Mouse (Mus musculus) intestine, embryonic 14.5 days (tissue): ENCODE measurements around the gene Patj. TPM values are rescaled to one million over a fixed set of nuclear protein-coding genes. Genes with fewer than 3 reads are reported as not detected.

ENCODE experiments used
- ATAC-seq: fragments of 200-750 bp; cut with Nextera tagmentation; replicated peaks from 2 replicates; pipeline ENCODE4 v1.8.0; 2017; ENCODE audit warnings: low read depth, moderate number of reproducible peaks, moderate TSS enrichment, moderate library complexity; ENCODE audit not compliant: low FRiP score, low TSS enrichment
- DNase-seq: peaks from one replicate; pipeline ENCODE4 v3.0.0-alpha.2; 2018; ENCODE audit warnings: low spot score
- H3K27ac ChIP-seq: fragments of 300-500 bp; sonication (generic); 2 replicates; pipeline ENCODE4 v1.5.1; 2014; ENCODE audit warnings: low read depth, mild to moderate bottlenecking, control low read depth
- H3K27me3 ChIP-seq: fragments of 300-500 bp; sonication (generic); replicated peaks from 2 replicates; pipeline ENCODE4 v1.6.1; 2014; ENCODE audit warnings: low read length, control low read depth; ENCODE audit not compliant: control insufficient read depth, insufficient read depth
- H3K36me3 ChIP-seq: fragments of 300-500 bp; sonication (generic); 2 replicates; pipeline ENCODE4 v1.6.1; 2014; ENCODE audit warnings: low read length, control low read depth; ENCODE audit not compliant: control insufficient read depth, insufficient read depth
- H3K4me1 ChIP-seq: fragments of 300-500 bp; sonication (generic); replicated peaks from 2 replicates; pipeline ENCODE4 v1.6.1; 2014; ENCODE audit warnings: low read length, control low read depth, mixed read lengths; ENCODE audit not compliant: control insufficient read depth, insufficient read depth
- H3K4me2 ChIP-seq: fragments of 300-500 bp; sonication (generic); 2 replicates; pipeline ENCODE4 v1.6.1; 2014; ENCODE audit warnings: low read length
- H3K4me3 ChIP-seq: fragments of 300-500 bp; sonication (generic); 2 replicates; pipeline ENCODE4 v1.5.1; 2014; ENCODE audit warnings: low read depth, low read length, control low read depth, mixed read lengths
- H3K9ac ChIP-seq: fragments of 300-500 bp; sonication (generic); 2 replicates; pipeline ENCODE4 v1.6.1; 2014; ENCODE audit warnings: mild to moderate bottlenecking, low read length
- H3K9me3 ChIP-seq: fragments of 300-500 bp; sonication (generic); 2 replicates; pipeline ENCODE4 v1.6.1; 2016; ENCODE audit warnings: low read length, control low read depth; ENCODE audit not compliant: control insufficient read depth
- WGBS: fragments of 180-500 bp; shearing (Covaris S2); extraction: QIAGEN DNeasy Blood & Tissue Kit; methylation state at CpG from one replicate; pipeline ENCODE4 v1.1.7; 2014; 5-methylcytosine and 5-hydroxymethylcytosine counted together
- polyA plus RNA-seq: library from polyadenylated mRNA; unstranded; fragments of >200 nt; fragmentation: Nextera tagmentation; extraction: Ambion mirVana; gene quantifications from 2 replicates; pipeline ENCODE4 v1.2.1, GENCODE M21; 2014

The Patj gene
- polyA plus RNA-seq, 1 experiment from 2014 or later, result 19.7 TPM

GRCm38 (mm10) chr4:98688116-98688515 lies 292.5 kb downstream of the Patj start:
- H3K36me3 ChIP-seq, result 0 out of 2 replicates have a peak, but pooled peaks cover 3% of the 10 kb centered on the region
- DNase-seq (no peak), ATAC-seq (no peak)
- H3K9me3 ChIP-seq, result no peaks in the 10 kb centered on the region
- no peak overlapping the region for H3K9ac ChIP-seq
- no peaks in the 10 kb centered on the region for H3K4me1 ChIP-seq
- no peak overlapping the region for H3K27ac ChIP-seq
- no peak overlapping the region for H3K4me2 ChIP-seq
- no peaks in the 10 kb centered on the region for H3K27me3 ChIP-seq
- 91% methylated on average over 11 of the region's 11 CpGs for WGBS
- no peak overlapping the region for H3K4me3 ChIP-seq

DNA sequence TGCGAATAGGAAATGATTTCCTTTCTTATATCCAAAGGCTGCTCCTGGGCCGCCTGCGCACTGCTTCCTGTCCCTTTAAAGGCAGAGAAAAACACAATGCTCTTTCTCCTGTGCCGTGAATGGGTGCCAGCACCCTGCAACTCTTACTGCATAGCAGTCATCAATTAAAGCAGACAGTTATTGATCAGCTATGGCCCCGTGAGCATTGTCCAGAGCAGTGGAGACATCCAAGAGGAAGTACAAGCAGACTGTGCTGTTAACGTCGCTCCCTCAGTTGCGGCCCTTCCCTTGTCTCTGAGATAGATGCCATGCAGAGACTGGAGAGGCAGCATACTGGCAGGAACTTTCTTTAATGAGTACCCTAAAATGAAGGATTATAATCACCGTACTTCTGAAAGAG lies 292.9 kb downstream of the Patj start:
- WGBS, result 83% methylated on average over 9 of the region's 9 CpGs
- no peak for ATAC-seq

DNA sequence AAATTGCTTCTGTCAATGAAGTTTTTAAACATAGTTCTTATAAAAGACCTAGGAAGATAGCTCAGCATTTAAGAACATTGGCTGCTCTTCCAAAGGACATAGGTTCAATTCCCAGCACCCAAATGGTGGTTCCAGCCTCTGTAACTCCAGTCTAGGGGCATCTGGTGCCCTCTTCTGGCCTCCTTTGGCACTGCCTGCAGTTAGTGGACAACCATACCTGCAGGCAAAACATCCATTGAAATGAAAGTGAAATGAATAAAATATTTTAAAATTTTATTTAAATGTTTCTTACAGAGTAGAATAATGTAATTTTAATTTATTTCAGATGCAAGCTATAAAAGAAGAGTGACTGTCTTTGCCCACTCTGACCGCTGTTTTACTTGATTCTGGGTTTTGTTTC lies 294.4 kb downstream of the Patj start:
- H3K4me2 ChIP-seq, result no peak overlapping the region
- H3K36me3 ChIP-seq, result 0 out of 2 replicates have a peak, but pooled peaks cover 3% of the 10 kb centered on the region
- no peak overlapping the region for H3K27ac ChIP-seq
- DNase-seq (no peak), ATAC-seq (no peak)
- no peak overlapping the region for H3K4me3 ChIP-seq
- no peaks in the 10 kb centered on the region for H3K9me3 ChIP-seq
- WGBS, result 94% methylated on average over 1 of the region's 1 CpGs
- no peak overlapping the region for H3K9ac ChIP-seq
- H3K27me3 ChIP-seq, result no peaks in the 10 kb centered on the region
- peaks cover 9% of the 10 kb centered on the region; the same call in 1 of the 2 replicates for H3K4me1 ChIP-seq

More for the DNA sequence above, 292.9 kb downstream of the Patj start:
- Histone ChIP-seq H3K36me3 (0 out of 2 replicates have a peak, but pooled peaks cover 3% of the 10 kb centered on the region), H3K9ac (no peak overlapping the region), H3K9me3 (no peaks in the 10 kb centered on the region), H3K4me1 (peaks cover 2% of the 10 kb centered on the region; the same call in 1 of the 2 replicates), H3K27ac (no peak overlapping the region), H3K27me3 (no peaks in the 10 kb centered on the region), H3K4me3 (no peak overlapping the region), H3K4me2 (no peak overlapping the region)
- no peak for DNase-seq

GRCm38 (mm10) chr4:98693465-98694185 lies 298.0 kb downstream of the Patj start:
- Histone ChIP-seq H3K9me3 (no peaks in the 10 kb centered on the region), H3K4me3 (no peak overlapping the region), H3K4me1 (peaks cover 9% of the 10 kb centered on the region; the same call in 1 of the 2 replicates), H3K36me3 (0 out of 2 replicates have a peak, but pooled peaks cover 3% of the 10 kb centered on the region), H3K9ac (no peak overlapping the region), H3K27ac (peak overlapping the region; percentile 44; the same call in 1 of the 2 replicates), H3K27me3 (no peaks in the 10 kb centered on the region), H3K4me2 (no peak overlapping the region)
- no peak for DNase-seq
- ATAC-seq, result 0 out of 2 replicates have a peak, but pooled peaks have one; percentile 43
- WGBS, result 17% methylated on average over 9 of the region's 9 CpGs

DNA sequence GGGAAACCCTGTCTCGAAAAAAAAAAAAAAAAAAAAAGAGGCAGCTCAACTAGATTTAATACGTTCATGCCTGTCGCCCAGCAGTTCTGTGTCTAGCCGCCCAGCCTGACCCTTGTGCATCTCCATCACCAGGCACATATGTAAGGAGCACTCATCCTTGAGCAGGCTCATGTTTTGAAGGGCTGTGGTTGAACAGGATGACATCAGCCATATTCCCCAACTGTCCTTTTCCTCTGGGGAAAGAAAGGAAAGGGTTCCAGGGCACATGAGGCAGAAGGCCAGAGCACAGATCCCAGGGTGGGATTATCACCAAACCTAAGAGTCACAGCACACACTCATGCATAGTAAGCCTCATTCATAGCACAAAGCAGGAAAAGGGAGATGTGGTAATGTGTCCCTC lies 302.3 kb downstream of the Patj start:
- ATAC-seq, result no peak
- no peak for DNase-seq
- Histone ChIP-seq H3K27ac (no peak overlapping the region), H3K4me3 (no peak overlapping the region), H3K27me3 (no peaks in the 10 kb centered on the region), H3K36me3 (no peaks in the 10 kb centered on the region), H3K9me3 (no peaks in the 10 kb centered on the region), H3K9ac (no peak overlapping the region), H3K4me1 (peaks cover 18% of the 10 kb centered on the region; the same call in 1 of the 2 replicates), H3K4me2 (no peak overlapping the region)
- 83% methylated on average over 4 of the region's 4 CpGs for whole genome bisulfite sequencing

DNA sequence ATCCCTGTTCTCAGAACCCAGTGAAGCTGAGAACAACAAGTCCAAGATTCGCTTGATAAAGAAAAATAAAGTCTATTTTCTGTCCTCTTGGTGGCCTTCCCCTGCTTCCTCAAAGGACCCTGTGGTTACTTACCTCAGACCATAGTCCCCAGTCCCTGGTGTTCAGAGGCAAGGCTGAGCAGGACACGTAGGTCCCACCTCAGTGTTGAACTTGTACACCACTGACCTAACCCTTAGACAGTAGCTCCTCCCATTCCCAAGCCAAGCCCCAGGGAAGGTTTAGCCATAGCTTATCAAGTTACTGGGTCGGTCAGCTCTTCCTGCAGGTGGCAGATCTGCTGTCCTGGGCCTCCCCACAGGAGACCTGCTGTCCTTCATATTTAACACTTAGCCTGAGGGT lies 303.3 kb downstream of the Patj start:
- H3K9me3 ChIP-seq, result no peaks in the 10 kb centered on the region
- WGBS, result 70% methylated on average over 3 of the region's 3 CpGs
- no peak overlapping the region for H3K4me3 ChIP-seq
- no peak overlapping the region for H3K4me2 ChIP-seq
- ATAC-seq (no peak), DNase-seq (no peak)
- H3K9ac ChIP-seq, result no peak overlapping the region
- peaks cover 12% of the 10 kb centered on the region; the same call in 1 of the 2 replicates for H3K4me1 ChIP-seq
- H3K27me3 ChIP-seq, result no peaks in the 10 kb centered on the region
- H3K27ac ChIP-seq, result no peak overlapping the region
- no peaks in the 10 kb centered on the region for H3K36me3 ChIP-seq

GRCm38 (mm10) chr4:98700156-98700555 lies 304.6 kb downstream of the Patj start:
- no peak overlapping the region for H3K27ac ChIP-seq
- H3K27me3 ChIP-seq, result no peaks in the 10 kb centered on the region
- DNase-seq (no peak), ATAC-seq (no peak)
- 94% methylated on average over 3 of the region's 3 CpGs for WGBS
- no peaks in the 10 kb centered on the region for H3K9me3 ChIP-seq
- peaks cover 9% of the 10 kb centered on the region; the same call in 1 of the 2 replicates for H3K4me1 ChIP-seq
- H3K36me3 ChIP-seq, result no peaks in the 10 kb centered on the region
- no peak overlapping the region for H3K9ac ChIP-seq
- H3K4me3 ChIP-seq, result no peak overlapping the region
- no peak overlapping the region for H3K4me2 ChIP-seq

DNA sequence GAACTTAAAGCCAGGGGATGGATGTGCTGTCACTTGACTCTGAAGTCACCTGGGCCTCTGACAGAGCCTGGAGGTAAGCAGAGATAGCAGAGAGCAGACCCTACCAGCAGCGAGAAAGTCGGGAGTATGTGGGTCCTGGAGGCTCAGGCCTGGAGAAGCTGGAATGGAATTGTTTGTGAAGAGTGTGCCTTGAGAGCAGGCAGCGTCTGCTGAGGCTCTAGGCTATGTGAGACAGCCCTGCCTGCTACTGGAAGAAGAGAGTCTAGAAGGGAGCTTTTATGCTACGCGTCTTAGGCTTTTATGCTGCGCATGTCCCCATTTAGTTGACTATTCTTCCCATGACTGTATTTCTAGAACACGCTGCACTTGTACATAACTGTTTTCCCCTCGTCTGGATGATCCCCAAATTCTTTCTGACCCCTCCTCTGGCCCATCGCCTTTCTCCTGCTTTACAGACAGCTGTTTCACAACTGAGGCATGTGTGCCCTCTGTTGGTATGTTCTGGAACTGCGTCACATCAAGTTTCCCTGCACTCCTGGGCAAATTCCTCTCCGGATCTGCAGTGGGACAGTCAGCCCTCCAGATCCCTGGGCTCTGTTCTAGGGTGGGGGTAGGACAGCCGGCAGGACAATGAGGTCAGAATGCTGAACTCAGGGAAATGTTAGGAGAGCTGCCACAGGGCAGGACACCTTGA lies 306.8 kb downstream of the Patj start:
- Histone ChIP-seq H3K4me2 (peak overlapping the region; percentile 3; the same call in 1 of the 2 replicates), H3K4me3 (no peak overlapping the region), H3K9ac (no peak overlapping the region), H3K4me1 (peaks cover 9% of the 10 kb centered on the region; the same call in 1 of the 2 replicates), H3K27ac (no peak overlapping the region; the same call in 1 of the 2 replicates), H3K27me3 (no peaks in the 10 kb centered on the region), H3K9me3 (no peaks in the 10 kb centered on the region), H3K36me3 (no peaks in the 10 kb centered on the region)
- WGBS, result 20% methylated on average over 12 of the region's 12 CpGs
- DNase-seq (peak; percentile 93), ATAC-seq (peak; percentile 57; the same call in 1 of the 2 replicates)
